Mouse (Mus musculus): ENCODE data around the gene Arfgef2.

Gene Arfgef2

GRCm38 (mm10) chr2:166806173-166806705 lies 851 bp downstream of the Arfgef2 start:
- peak; percentile 40 for DNase-seq (ENCODE audit: extremely low read depth, low read depth)

DNA sequence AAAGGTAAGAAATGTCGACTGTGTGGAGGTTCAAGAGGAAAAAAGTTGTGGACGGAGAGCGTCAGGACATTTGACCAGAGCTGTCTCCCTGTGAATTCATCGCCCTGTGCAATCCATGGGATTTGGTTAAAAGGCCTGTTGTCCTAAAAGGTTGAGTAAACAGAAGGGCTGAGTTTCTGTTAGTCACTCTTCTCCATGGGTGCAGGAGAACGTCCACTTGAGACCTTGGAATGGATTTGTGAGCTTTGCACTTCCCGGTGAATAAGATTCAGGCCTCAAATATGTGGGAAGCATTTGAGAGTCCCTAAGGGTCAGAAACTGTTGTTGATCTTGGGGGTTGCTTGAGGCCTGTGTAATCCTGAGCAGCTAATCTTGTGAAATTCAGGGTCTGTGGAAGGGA lies 1.4 kb downstream of the Arfgef2 start:
- DNase-seq (ENCODE audit: extremely low read depth, low read depth): no peak

GRCm38 (mm10) chr2:166809499-166809898 lies 4.1 kb downstream of the Arfgef2 start:
- DNase-seq (ENCODE audit: extremely low read depth, low read depth): no peak

DNA sequence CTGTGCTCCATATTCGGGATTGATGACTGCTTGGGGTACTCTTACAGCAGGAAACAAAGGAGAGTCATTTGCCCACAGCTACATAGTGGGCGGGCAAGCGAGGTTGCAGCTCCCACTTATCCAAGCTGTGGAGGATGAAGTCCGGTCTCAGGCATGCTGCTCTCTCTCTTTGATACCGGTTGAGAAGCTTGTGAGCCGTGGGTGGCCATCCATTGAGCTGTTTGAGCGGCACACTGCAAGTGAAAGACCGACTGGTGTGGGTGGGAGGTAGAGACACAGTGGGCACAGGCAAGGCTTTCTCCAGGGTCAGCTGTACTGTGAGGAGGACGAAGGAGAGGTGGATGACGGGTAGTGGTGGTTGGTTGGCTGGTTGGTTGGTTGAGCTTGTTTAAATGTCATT lies 5.4 kb downstream of the Arfgef2 start:
- no peak for DNase-seq (ENCODE audit: extremely low read depth, low read depth)

DNA sequence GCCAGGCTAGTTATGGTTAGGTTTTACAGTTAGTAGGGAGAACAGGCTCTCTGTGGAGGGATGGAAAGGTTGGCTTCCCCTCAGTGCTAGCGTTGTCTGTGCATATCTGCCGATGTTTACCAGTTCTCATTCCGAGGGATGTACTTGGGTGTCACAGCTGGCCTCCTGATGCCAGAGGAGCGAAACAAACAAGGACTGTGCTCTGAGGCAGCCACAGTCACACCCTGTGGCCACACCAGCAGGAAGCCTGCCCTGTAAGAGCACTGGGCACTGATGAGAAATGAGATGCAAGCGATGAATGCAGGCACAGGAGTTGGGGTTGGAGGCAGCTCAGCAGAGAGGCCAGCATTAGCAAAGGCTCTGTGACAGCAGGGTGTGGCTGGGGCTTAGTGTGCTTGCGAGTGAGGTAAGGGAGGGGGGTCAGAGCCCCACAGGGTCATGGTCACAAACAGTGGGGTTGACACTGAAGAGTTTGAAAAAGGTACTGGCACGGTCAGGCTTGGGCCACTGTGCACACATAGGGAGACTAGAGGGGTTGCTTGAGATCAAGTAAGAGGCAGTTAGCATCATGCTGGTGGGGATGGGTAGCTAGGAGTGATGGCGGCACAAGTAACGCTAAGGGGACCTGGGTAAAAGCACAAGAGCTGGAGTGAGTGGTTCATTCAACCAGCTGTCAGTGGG lies 13.2 kb downstream of the Arfgef2 start:
- no peak for DNase-seq (ENCODE audit: extremely low read depth, low read depth)

- no peak for DNase-seq (ENCODE audit: extremely low read depth, low read depth)
Measured at GRCm38 (mm10) chr2:166819849-166820248, 14.5 kb downstream of the Arfgef2 start.

DNA sequence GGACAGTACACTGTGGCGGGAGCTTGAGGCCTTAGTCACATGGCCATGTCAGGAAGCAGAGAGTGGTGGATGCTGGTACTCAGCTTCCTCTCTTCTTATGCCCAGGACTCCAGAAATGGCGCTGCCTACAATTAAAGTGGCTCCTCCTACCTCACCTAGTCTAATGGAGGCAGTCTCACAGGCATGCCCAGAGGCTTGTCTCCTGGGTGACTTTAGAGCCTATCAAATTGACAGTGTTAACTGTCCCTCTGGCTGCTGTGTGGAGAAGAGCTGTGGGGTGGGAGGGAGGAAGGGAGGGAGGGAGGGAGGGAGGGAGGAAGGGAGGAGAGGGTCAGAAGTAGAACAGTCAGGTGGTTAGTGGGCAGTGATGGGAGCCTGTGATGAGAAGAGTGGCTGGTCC lies 15.5 kb downstream of the Arfgef2 start:
- DNase-seq (ENCODE audit: extremely low read depth, low read depth): no peak

DNA sequence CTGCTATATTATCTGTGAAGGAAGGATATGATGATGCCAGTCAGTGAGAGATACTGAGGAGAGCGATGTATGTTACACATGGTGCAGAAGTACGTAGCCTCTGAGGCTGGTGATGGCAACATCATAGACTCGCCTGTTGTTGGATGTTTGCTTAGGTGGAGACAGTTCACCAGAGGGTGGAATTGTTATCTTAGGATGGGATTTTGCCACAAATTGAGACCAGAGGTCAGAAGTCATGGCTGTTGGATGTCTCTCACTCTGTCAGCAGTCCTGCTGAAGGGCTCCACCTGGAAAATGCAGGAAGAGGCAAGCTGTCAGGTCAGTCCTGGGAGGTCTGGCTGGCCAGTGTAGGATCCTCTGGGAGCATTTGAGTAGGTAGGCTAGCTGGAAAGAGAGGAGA lies 16.0 kb downstream of the Arfgef2 start:
- DNase-seq (ENCODE audit: extremely low read depth, low read depth): no peak

- no peak for DNase-seq (ENCODE audit: extremely low read depth, low read depth)
Measured at GRCm38 (mm10) chr2:166822119-166822826, 16.9 kb downstream of the Arfgef2 start.

- DNase-seq (ENCODE audit: extremely low read depth, low read depth): no peak
Measured at GRCm38 (mm10) chr2:166822901-166823300, 17.5 kb downstream of the Arfgef2 start.

GRCm38 (mm10) chr2:166824386-166824785 lies 19.0 kb downstream of the Arfgef2 start:
- no peak for DNase-seq (ENCODE audit: extremely low read depth, low read depth)

DNA sequence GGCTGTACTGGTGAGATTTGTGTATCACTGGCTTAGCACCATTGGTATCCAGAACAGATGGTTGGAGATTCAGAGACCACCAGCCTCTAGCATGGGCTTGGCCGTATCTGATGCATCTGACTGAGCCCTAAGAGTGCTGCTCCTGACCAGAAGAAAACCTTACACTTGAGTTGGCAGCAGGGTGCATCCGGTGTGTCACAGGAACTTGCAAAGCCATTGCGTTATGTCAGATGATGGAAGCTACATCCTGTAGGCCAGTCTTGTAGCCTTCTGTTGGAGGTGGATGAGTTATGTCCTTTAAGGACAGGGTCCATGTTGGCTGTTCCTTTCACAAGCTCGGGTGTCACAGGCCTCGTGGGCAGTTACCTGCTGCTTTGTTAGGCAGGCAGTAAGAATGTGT lies 19.6 kb downstream of the Arfgef2 start:
- no peak for DNase-seq (ENCODE audit: extremely low read depth, low read depth)

- no peak for DNase-seq (ENCODE audit: extremely low read depth, low read depth)
Measured at GRCm38 (mm10) chr2:166826491-166827224, 21.3 kb downstream of the Arfgef2 start.

DNA sequence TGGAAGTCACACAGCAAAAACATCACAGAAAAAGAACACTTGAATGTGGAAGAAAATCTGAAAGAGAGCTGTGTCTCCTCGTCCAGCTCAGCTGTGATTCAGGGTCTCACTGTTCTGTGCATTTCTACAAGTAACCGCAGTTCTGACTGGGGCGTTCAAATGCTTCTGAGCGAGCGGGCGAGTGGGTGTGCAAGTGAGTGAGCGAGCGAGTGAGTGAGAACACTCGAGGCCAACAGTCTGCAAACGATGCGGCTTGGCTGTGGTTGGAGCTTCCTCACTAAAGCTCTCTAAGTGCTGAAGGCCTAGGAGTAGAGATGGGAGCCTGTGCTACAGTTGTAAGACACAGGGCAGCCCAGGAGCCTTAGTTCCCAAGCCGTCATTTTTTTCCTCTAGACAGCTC lies 22.9 kb downstream of the Arfgef2 start:
- no peak for DNase-seq (ENCODE audit: extremely low read depth, low read depth)

DNA sequence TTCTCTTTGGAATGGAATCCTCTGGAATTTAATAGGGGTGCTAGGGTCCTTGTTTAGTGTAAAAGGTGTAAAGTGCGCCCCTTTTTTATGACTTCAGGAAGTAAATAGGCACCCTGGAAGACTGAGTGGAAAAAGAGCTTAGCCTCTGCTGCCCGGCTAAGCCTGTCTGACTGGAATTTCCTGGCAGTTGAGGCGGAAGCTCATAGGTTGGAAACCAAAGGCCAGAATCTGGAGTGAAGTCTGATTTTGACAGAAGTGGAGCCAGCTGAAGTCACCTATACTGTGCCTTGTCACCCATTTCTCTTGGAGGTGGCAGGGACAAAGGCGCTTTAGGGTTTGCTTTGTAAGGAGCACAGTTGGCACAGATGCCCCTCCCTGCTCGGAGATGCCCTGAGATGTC lies 25.0 kb downstream of the Arfgef2 start:
- no peak for DNase-seq (ENCODE audit: extremely low read depth, low read depth)

GRCm38 (mm10) chr2:166834091-166834490 lies 28.7 kb downstream of the Arfgef2 start:
- DNase-seq (ENCODE audit: extremely low read depth, low read depth): no peak

DNA sequence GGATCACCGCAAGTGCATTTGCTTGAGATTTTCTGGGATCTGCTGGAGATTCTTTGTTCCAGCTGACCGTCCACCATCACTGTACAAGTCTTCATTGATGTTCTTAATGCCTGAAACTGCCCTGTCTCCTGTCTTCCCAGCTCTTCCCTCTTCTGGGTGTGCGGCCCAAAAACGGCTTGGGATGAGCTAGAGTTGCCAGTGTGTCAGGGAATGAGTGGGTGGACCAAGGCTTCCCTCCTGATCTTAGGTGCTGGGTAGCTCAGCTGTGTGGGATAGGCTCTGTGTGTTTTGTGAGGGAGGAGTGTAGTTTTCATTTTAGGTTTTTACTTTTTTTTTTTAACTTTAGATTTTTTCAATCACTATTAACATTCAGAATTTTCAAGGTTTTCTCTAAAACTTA lies 29.4 kb downstream of the Arfgef2 start:
- no peak for DNase-seq (ENCODE audit: extremely low read depth, low read depth)

DNA sequence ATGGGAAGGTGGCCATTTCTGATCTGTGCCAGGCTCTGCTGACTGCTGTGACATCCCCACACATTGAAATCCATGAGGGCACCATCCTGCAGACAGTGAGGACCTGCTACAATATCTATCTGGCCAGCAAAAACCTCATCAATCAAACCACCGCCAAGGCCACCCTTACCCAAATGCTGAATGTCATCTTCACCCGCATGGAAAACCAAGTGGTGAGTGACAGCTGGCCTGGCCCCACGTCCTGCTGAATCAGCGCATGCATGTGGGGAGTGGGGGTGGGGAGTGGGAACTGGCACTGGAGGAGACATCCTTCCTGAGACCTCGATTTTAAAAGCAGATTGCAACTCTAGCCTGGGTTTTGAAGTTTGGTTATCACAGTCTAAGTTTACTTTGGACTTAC lies 30.2 kb downstream of the Arfgef2 start:
- DNase-seq (ENCODE audit: extremely low read depth, low read depth): no peak

GRCm38 (mm10) chr2:166841813-166842212 lies 36.4 kb downstream of the Arfgef2 start:
- DNase-seq (ENCODE audit: extremely low read depth, low read depth): no peak

GRCm38 (mm10) chr2:166850691-166851090 lies 45.3 kb downstream of the Arfgef2 start:
- no peak for DNase-seq (ENCODE audit: extremely low read depth, low read depth)

- DNase-seq (ENCODE audit: extremely low read depth, low read depth): no peak
Measured at GRCm38 (mm10) chr2:166852270-166852669, 46.9 kb downstream of the Arfgef2 start.

DNA sequence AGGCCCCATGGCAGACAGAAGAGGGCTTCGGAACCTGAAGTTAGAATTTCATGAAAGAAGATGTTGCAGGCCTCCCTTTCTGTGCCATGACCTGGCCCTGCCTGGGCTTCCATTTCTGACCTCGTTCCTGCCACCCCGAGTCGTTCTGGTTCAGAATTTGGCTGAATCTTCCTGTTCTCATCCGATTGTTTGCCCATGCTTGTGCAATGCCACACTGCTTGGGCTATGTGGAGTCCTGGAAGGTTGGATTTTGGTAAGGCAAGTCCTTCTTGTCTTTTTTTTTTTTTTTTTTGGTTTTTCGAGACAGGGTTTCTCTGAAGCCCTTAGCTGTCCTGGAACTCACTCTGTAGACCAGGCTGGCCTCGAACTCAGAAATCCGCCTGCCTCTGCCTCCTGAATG lies 50.4 kb downstream of the Arfgef2 start:
- no peak for DNase-seq (ENCODE audit: extremely low read depth, low read depth)

All from MEL-GATA-1-ER (cell line).